Mouse (Mus musculus) CD4-positive, CD25-positive, alpha-beta regulatory T cell, adult 2 months (primary cell): ENCODE measurements around the gene Bbs7.

ENCODE experiments used
- DNase-seq: peaks from one replicate; pipeline ENCODE4 v3.0.0-alpha.2; 2012; ENCODE audit warnings: low read depth, low spot score

The Bbs7 gene

GRCm38 (mm10) chr3:36551851-36552384 is 61.4 kb downstream of the Bbs7 start:
- peak; percentile 58 for DNase-seq

GRCm38 (mm10) chr3:36551343-36551742 is 61.9 kb downstream of the Bbs7 start:
- peak; percentile 5 for DNase-seq

- DNase-seq, result no peak
Measured at GRCm38 (mm10) chr3:36544961-36545360, 68.3 kb downstream of the Bbs7 start.

- no peak for DNase-seq
Measured at GRCm38 (mm10) chr3:36541399-36541798, 71.9 kb downstream of the Bbs7 start.

- DNase-seq, result no peak
Measured at GRCm38 (mm10) chr3:36540756-36541155, 72.5 kb downstream of the Bbs7 start.

GRCm38 (mm10) chr3:36537701-36538470 is 75.4 kb downstream of the Bbs7 start:
- no peak for DNase-seq

- no peak for DNase-seq
Measured at GRCm38 (mm10) chr3:36536041-36536440, 77.2 kb downstream of the Bbs7 start.

- no peak for DNase-seq
Measured at GRCm38 (mm10) chr3:36533201-36533672, 80.0 kb downstream of the Bbs7 start.

GRCm38 (mm10) chr3:36532738-36533137 is 80.5 kb downstream of the Bbs7 start:
- DNase-seq, result no peak

GRCm38 (mm10) chr3:36531979-36532542 is 81.2 kb downstream of the Bbs7 start:
- DNase-seq, result peak; percentile 23

GRCm38 (mm10) chr3:36531242-36531641 is 82.0 kb downstream of the Bbs7 start:
- no peak for DNase-seq

- no peak for DNase-seq
Measured at GRCm38 (mm10) chr3:36530781-36531180, 82.5 kb downstream of the Bbs7 start.

GRCm38 (mm10) chr3:36530345-36530744 is 82.9 kb downstream of the Bbs7 start:
- no peak for DNase-seq

GRCm38 (mm10) chr3:36524466-36524865 is 88.8 kb downstream of the Bbs7 start:
- DNase-seq, result no peak
